Mouse (Mus musculus) kidney, adult 2 months (tissue): ENCODE data around the gene Cygb.

ENCODE experiments used
- CTCF ChIP-seq: fragments of 200-500 bp; conservative IDR thresholded peaks from 2 replicates; pipeline ENCODE4 v1.5.1; 2011; ENCODE audit warnings: low read depth, mild to moderate bottlenecking, control low read depth, low read length, moderate library complexity, mixed read lengths; ENCODE audit not compliant: insufficient read depth, insufficient read length
- POLR2A ChIP-seq: fragments of 200-500 bp; IDR thresholded peaks from one replicate; pipeline ENCODE4 v1.6.1; 2011; ENCODE audit warnings: low read depth, low read length, control low read depth

DNA sequence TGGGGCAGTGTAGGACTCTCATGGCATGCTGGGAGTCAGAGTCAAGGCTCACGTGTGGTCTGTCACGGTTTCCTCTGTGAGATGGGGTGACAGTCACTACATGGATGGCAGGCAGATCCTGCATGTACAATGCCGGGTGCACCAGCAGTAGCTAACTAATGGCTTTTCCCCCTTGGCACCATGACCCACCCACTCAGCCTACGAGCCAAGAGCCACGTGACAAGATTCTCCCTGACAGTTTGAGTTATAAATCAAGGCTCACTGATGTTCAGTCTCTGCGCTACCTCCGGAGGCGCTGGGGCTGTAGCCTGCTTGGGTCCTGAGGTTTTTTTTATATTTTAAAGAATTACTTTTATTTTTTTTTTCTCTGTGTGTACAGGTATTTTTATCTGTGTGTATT lies 34.6 kb downstream of the Cygb start:
- TF ChIP-seq POLR2A: no peak
- TF ChIP-seq CTCF: no peak
